Mouse (Mus musculus): ENCODE data around the gene Ivd. TPM values are rescaled to one million over a fixed set of nuclear protein-coding genes. Genes with fewer than 3 reads are reported as not detected.
A peak's percentile ranks its signal among the peaks of the same experiment; 100 is the strongest.

Gene Ivd
- polyA plus RNA-seq, 1 experiment = 41.4 TPM

DNA sequence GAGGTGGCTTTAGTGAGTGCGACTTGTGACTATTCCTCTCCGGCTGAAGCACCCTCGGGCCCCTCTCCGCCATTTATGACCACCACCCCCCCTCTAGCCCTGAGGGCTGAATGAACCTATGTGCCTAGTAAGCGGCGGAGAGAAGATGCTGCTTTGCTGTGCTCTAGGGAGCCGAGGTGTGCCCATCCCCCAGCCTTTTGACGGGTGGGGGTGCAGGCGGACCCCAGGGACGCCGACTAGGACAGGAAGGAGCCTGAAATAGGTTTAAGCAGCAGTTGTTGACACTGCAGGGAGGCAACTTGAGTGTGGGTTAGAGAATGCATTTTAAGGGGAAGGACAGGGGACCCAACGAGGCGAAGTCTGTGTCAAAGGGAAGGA is 35.1 kb downstream of the Ivd start:
- TF ChIP-seq POLR2A (IDR thresholded peaks at IDR 0.05; ENCODE audit: low read depth, low read length) (no peak), CTCF (IDR thresholded peaks at IDR 0.05; ENCODE audit: borderline replicate concordance, insufficient read depth, low read length) (no peak)
- H3K4me3 ChIP-seq (ENCODE audit: insufficient read depth, low read length) = peak overlapping the region; percentile 42
- H3K27ac ChIP-seq (ENCODE audit: insufficient read depth, low read length) = no peak overlapping the region
- no peaks in the 10 kb centered on the region for H3K4me1 ChIP-seq (ENCODE audit: control insufficient read depth, insufficient read depth, low read length)

DNA sequence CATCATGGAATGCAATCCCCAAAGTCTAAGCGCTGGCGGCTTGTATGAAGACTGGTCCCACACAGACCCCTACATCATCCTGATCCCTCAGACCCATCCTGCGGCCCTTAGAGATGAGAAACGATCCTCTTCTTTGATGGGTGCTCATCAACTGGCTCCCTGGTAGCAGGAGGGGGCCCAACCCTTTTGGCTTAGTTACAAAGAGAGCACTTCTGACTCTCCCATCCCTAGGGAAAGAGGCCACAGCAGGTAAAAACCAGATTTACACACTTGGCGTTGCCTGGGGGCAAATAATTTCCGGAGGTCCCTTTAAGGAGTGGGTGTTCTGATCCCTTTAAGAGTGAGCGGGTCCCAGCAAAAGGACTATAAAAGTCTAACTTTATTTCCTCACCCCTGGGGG is 35.6 kb downstream of the Ivd start:
- H3K27ac ChIP-seq (ENCODE audit: insufficient read depth, low read length) = no peak overlapping the region
- no peaks in the 10 kb centered on the region for H3K4me1 ChIP-seq (ENCODE audit: control insufficient read depth, insufficient read depth, low read length)
- TF ChIP-seq CTCF (IDR thresholded peaks at IDR 0.05; ENCODE audit: borderline replicate concordance, insufficient read depth, low read length) (no peak), POLR2A (IDR thresholded peaks at IDR 0.05; ENCODE audit: low read depth, low read length) (no peak)
- no peak overlapping the region for H3K4me3 ChIP-seq (ENCODE audit: insufficient read depth, low read length)

DNA sequence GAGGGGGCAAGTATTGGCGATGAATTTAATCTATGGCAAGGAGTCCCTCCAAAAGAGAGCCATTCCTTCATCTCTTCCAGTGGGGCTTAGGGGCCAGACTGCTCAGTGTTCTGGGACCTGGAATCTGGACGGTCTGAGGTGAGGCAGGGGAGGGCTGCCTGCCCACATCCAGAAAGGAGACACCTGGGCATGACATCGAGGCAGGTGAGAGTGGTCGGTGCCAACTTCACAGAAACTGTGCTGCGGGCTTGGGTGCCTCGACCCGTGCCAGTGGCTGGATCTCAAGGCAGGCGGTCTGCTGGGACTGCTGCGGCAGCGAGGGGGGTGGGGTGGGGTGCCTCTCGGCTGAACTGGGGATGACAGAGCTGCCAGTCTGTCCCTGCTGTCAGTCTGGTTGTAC is 36.1 kb downstream of the Ivd start:
- Histone ChIP-seq H3K27ac (ENCODE audit: insufficient read depth, low read length) (no peak overlapping the region), H3K4me1 (ENCODE audit: control insufficient read depth, insufficient read depth, low read length) (no peaks in the 10 kb centered on the region), H3K4me3 (ENCODE audit: insufficient read depth, low read length) (no peak overlapping the region)
- no peak for TF ChIP-seq POLR2A (IDR thresholded peaks at IDR 0.05; ENCODE audit: low read depth, low read length)
- no peak for TF ChIP-seq CTCF (IDR thresholded peaks at IDR 0.05; ENCODE audit: borderline replicate concordance, insufficient read depth, low read length)

DNA sequence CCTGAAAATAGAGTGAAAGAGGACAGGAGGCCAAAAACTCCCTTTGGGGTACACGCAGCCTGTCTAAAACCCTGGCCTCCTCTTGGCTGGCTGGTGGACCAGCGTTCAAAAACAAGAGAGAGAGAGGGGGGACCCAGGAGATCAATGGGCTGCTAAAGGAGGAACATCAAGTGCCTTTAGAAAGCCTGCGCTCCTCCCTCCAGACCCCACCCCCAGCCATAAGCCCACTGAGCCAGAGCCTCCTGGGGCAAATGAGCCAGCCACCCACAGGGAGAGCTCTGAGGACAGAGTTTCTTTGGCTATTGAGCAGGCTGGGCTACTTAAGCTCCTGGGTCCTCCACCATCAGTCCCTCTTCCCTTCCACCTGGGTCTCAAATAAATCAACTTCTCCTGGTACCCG is 37.0 kb downstream of the Ivd start:
- Histone ChIP-seq H3K4me1 (ENCODE audit: control insufficient read depth, insufficient read depth, low read length) (peaks cover 2% of the 10 kb centered on the region; the same call in 1 of the 2 replicates), H3K27ac (ENCODE audit: insufficient read depth, low read length) (no peak overlapping the region), H3K4me3 (ENCODE audit: insufficient read depth, low read length) (no peak overlapping the region)
- TF ChIP-seq POLR2A (IDR thresholded peaks at IDR 0.05; ENCODE audit: low read depth, low read length) (no peak), CTCF (IDR thresholded peaks at IDR 0.05; ENCODE audit: borderline replicate concordance, insufficient read depth, low read length) (no peak)

DNA sequence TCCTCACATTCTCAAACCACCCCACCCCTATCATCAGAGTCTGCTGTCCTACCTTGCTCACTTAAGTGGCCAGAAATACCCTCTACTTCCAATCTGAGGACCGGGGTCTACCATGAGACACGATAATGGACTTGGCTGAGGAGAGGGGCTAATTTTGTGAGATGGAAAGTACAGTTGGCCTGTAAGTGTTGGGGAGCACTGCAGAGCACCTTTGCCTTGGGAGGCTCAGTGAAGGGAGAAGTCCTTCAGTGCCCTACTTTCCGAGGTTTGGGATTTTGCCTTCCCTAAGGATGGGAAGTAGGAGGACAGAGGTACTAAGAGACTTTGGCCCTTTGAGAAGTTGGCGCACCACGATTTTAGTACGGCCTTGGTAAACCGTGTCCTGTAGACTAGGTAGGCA is 37.6 kb downstream of the Ivd start:
- no peak overlapping the region for H3K27ac ChIP-seq (ENCODE audit: insufficient read depth, low read length)
- no peak overlapping the region for H3K4me3 ChIP-seq (ENCODE audit: insufficient read depth, low read length)
- TF ChIP-seq CTCF (IDR thresholded peaks at IDR 0.05; ENCODE audit: borderline replicate concordance, insufficient read depth, low read length) = no peak
- no peak for TF ChIP-seq POLR2A (IDR thresholded peaks at IDR 0.05; ENCODE audit: low read depth, low read length)
- H3K4me1 ChIP-seq (ENCODE audit: control insufficient read depth, insufficient read depth, low read length) = peaks cover 2% of the 10 kb centered on the region; the same call in 1 of the 2 replicates

DNA sequence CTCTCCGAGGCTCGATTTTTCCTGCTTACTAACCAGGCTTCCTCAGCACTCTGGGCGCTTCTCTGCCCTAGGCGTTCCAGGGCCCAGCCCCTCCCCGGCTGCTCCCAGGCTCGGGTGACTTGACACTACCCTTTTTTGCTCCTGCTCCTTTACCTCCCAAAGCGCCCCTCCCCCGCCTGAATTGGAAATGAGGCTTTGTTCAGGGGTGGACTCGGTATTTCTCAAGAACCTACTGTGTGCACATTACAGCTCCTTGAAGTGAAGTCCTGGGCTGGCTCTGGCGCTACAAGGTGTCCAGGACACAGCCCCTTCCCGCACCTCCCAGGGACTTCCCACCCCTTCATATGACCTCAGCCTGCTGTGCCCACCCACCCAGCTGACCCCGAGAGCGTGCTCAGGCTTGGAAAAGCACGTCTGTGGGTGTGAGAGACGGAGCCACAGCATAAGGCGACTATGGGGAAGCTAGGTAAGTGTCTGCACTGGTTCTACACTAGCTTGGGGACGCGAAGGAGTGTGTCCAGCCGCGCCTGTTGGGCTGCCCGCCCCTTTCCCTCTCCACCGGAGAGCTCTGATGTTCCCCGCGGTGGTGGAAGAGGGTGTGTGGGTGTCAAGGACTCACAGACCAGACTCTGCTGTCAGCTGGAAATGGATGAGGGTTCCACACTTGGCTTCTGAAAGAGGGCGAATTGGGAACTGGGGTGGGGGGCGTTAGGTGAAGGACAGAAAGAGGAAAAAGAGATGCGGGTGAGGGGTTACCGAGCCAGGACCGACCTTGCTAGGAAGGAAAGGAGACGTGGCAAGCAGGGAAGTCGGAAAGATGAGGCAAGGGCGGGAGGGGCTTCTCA is 38.4 kb downstream of the Ivd start, which contains the start of gene Bahd1:
Gene Bahd1, plus strand, starts transcription at position 397 of the 845 bp plus-strand sequence.
- no peak for TF ChIP-seq CTCF (IDR thresholded peaks at IDR 0.05; ENCODE audit: borderline replicate concordance, insufficient read depth, low read length)
- no peak for TF ChIP-seq POLR2A (IDR thresholded peaks at IDR 0.05; ENCODE audit: low read depth, low read length)
- Histone ChIP-seq H3K4me1 (ENCODE audit: control insufficient read depth, insufficient read depth, low read length) (peaks cover 4% of the 10 kb centered on the region; the same call in 1 of the 2 replicates), H3K4me3 (ENCODE audit: insufficient read depth, low read length) (peak within 1 kb of the TSS; percentile 31), H3K27ac (ENCODE audit: insufficient read depth, low read length) (no peak within 1 kb of the TSS)

DNA sequence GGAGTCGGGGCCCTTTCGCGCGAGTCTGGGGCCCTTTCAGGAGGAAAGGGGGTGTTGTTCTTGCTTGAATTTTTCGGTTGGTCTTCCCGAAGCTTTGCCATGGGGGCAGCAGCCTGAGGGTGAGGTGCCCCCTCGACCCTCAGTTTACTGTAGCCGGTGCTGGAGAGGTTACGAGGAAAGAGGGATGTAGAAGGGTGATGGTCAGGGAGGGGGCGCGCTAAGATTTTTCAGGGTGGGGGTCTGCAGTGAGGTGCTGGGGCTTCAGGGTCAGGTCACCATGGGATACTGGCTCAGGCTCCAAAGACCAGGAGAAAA is 39.0 kb downstream of the Ivd start:
- H3K27ac ChIP-seq (ENCODE audit: insufficient read depth, low read length) = no peak overlapping the region
- peaks cover 9% of the 10 kb centered on the region; the same call in 1 of the 2 replicates for H3K4me1 ChIP-seq (ENCODE audit: control insufficient read depth, insufficient read depth, low read length)
- peak overlapping the region; percentile 31 for H3K4me3 ChIP-seq (ENCODE audit: insufficient read depth, low read length)
- TF ChIP-seq POLR2A (IDR thresholded peaks at IDR 0.05; ENCODE audit: low read depth, low read length) (no peak), CTCF (IDR thresholded peaks at IDR 0.05; ENCODE audit: borderline replicate concordance, insufficient read depth, low read length) (no peak)

DNA sequence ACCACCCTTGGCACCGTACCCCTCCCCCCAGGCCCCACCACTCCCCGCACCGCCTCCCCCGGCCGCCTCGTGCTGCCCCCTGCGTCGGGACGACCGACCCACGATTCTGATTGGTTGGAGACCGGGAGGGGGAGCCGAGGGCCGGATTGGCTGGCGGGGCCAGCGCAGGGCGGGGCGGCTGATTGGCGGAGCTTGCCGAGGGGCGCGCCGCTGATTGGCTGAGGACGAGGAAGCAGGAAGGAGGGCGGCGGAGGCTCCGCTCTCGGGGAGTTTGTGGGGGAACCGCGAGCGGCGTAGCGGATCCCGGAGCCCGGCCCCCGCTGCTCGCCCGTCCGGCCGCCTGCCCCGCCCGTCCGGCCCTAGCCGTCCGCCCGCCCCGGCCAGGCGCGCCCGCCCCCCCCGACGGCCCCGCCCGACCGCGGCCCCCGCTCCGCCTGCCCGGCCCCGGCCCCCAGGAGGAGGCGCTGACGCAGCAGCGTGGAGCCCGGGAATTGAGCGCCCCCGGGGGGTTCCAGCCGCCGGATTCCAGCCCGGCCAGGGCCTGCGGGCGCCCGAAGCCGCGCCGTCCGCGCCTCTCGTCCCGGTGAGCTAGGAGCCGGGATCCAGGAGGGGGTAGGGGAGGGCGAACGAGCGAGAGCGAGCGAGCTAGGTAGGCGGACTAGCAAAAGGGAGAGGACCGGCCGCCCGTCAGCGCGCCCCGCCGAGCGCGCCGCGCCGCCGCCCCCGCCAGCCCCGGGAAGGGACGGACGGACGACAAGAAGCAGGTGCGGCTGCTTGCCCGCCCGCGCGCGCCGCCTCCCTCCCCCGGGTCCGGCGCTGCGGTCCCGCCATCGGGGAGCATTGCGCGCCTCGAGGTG is 39.6 kb downstream of the Ivd start:
- Histone ChIP-seq H3K4me1 (ENCODE audit: control insufficient read depth, insufficient read depth, low read length) (peaks cover 14% of the 10 kb centered on the region; the same call in 1 of the 2 replicates), H3K27ac (ENCODE audit: insufficient read depth, low read length) (no peak overlapping the region), H3K4me3 (ENCODE audit: insufficient read depth, low read length) (peak overlapping the region; percentile 54)
- TF ChIP-seq CTCF (IDR thresholded peaks at IDR 0.05; ENCODE audit: borderline replicate concordance, insufficient read depth, low read length) (no peak), POLR2A (IDR thresholded peaks at IDR 0.05; ENCODE audit: low read depth, low read length) (no peak)

DNA sequence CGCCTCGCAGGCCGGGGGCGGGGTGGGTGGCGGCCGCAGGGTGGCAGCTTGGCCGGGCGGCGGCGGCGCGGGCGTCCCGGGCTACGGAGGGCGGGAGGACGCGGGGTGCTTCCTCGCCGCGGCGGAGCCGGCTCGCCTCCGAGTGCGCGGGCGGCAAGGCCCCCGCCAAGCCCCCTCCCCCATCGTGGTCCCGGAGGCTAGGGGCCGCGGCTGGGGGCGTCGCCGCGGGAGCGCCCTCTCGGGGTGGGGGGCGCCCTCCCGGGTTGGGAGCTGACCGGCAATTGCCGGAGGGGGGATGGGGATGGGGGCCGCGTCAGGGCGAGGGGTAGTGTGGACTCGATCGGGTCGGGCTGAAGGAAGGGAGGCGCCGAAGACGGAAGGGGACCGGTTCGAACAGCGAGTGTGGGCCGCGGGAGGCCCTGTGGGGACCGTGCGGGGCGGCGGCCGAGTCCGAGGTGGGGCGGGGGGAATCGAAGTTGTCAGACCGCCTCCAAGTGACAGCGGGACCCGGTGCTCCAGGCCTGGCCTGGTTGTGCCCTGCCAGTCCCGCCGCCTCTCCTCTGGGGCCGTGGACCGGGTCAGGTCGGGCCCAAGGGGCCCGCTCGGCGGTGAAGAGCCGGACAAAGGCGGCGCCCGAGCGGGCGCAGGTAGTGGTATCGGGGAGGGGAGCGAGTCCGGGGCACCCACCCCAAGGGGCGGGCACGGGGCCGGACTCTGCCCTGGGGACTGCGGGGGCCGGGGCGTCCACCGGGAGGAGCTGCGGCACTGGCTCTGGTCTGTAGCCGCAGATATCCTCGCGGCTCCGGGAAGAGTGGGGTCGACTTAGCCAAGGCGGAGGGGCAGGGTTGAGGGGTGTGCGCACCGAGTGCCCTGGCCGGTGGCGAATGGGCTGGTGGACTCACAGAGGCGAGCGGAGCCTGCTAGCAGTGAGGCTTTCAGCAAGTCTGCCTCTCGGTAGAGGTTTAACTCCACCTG is 40.6 kb downstream of the Ivd start:
- no peak overlapping the region for H3K27ac ChIP-seq (ENCODE audit: insufficient read depth, low read length)
- H3K4me1 ChIP-seq (ENCODE audit: control insufficient read depth, insufficient read depth, low read length) = peaks cover 14% of the 10 kb centered on the region; the same call in 1 of the 2 replicates
- TF ChIP-seq POLR2A (IDR thresholded peaks at IDR 0.05; ENCODE audit: low read depth, low read length) (no peak), CTCF (IDR thresholded peaks at IDR 0.05; ENCODE audit: borderline replicate concordance, insufficient read depth, low read length) (no peak)
- peak overlapping the region; percentile 54 for H3K4me3 ChIP-seq (ENCODE audit: insufficient read depth, low read length)
